Mouse (Mus musculus) cerebellum, adult 2 months (tissue): ENCODE measurements around the gene Mmp17. TPM values are rescaled to one million over a fixed set of nuclear protein-coding genes. Genes with fewer than 3 reads are reported as not detected.

Source experiments
- DNase-seq, 2 experiments: peaks; one replicate each; pipeline ENCODE4 v3.0.0; 2021
- H3K27ac ChIP-seq: fragments of 200-500 bp; 2 replicates; pipeline ENCODE4 v1.5.1; 2012; ENCODE audit warnings: low read length, control low read depth, inconsistent platforms; ENCODE audit not compliant: insufficient read depth
- H3K27me3 ChIP-seq: fragments of 200-500 bp; 2 replicates; pipeline ENCODE4 v1.6.1; 2012; ENCODE audit warnings: inconsistent platforms, mild to moderate bottlenecking, low read length, moderate library complexity; ENCODE audit not compliant: control insufficient read depth, insufficient read depth
- H3K4me1 ChIP-seq: fragments of 200-500 bp; 2 replicates; pipeline ENCODE4 v1.6.1; 2011; ENCODE audit warnings: low read length; ENCODE audit not compliant: control insufficient read depth, insufficient read depth
- H3K4me3 ChIP-seq: fragments of 200-500 bp; replicated peaks from 2 replicates; pipeline ENCODE3; 2011; ENCODE audit warnings: mild to moderate bottlenecking, low read depth, low read length, control low read depth; ENCODE audit not compliant: insufficient read depth
- CTCF ChIP-seq: fragments of 200-500 bp; IDR thresholded peaks from 2 replicates; pipeline ENCODE4 v1.5.1; 2011; ENCODE audit warnings: low read depth, mild to moderate bottlenecking, control low read depth, low read length, moderate library complexity, borderline replicate concordance; ENCODE audit not compliant: insufficient read depth
- POLR2A ChIP-seq: fragments of 200-500 bp; IDR thresholded peaks from 2 replicates; pipeline ENCODE4 v1.6.1; 2011; ENCODE audit warnings: low read length, control low read depth, borderline replicate concordance; ENCODE audit not compliant: insufficient read depth
- WGBS: fragments of 180-500 bp; shearing (Covaris S2); methylation state at CpG from one replicate; pipeline ENCODE4 v1.1.7; 2018; 5-methylcytosine and 5-hydroxymethylcytosine counted together
- polyA plus RNA-seq: library from polyadenylated mRNA; depleted of rRNA; stranded (reverse); fragments of >200 nt; gene quantifications from 2 replicates; pipeline ENCODE4 v1.2.3, GENCODE M21; 2012; rRNA removed

Mmp17 gene
- polyA plus RNA-seq = 22.8 and 25.2 TPM in 2 replicates

DNA sequence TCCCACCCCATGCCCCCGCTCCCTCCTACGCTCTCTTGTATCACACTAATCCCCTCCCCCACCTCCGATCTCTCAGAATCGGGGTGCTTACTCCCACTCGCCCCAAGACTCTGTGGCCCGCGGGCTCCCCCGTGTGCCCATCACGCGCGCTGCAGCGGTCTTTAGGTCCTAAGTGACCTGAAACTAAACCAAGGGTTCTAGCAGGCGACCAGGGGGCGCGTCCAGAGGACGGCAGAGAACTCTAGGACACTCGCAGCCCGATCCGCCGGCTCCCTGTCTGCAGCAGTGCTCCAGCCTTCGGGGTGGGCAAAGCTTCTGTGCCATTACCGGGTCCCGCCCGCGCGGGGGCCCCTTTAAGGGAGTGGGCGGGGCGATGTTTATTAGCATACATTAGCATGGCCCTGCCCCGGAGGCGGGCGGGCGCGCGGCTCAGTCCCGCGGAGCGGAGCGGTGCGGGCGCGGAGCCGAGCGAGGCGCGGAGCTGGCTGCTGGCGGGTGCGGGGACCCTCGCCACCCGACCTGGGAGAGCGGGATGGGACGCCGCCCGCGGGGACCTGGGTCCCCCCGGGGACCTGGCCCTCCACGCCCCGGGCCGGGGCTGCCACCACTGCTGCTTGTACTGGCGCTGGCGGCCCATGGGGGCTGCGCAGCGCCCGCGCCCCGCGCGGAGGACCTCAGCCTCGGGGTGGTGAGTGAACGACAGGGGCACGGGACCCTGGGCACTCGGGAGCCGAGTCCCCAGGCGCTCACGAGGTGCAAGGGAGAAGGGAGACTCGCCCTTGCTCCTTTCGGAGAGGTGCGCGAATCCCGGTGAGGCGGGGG, at the start of gene Mmp17:
Gene Mmp17, plus strand, starts transcription at position 409 of the 822 bp plus-strand sequence.
- TF ChIP-seq CTCF (peak; percentile 78), POLR2A (peak; percentile 54; the same call in 1 of the 2 replicates)
- peak; percentile 90 to 96 for DNase-seq
- Histone ChIP-seq H3K27me3 (no peaks in the 10 kb centered on the region), H3K4me3 (peak within 1 kb of the TSS; percentile 91), H3K4me1 (peaks cover 10% of the 10 kb centered on the region; the same call in 1 of the 2 replicates), H3K27ac (peak within 1 kb of the TSS; percentile 89)
- under 1% methylated on average over 80 of the region's 80 CpGs for WGBS

DNA sequence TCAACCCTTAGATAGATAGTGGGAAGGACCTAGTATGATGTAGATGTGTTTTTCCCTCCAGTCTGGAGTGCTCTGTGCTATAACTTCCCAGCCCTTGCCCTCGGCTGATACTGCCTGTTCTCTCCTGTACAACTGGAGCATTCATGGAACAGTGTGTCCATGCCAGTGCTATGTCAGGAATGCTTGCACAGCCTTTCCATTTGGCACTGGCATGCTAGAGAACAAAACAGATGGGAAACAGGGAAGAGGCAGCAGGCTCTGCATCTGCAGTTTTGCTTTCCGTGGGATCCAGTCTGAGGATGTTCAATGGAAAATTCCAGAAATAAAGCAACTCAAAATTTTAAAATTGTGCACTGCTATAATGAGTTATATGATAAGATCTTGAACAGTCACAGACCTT, 49.5 kb upstream of the Mmp17 start:
- TF ChIP-seq POLR2A = no peak
- TF ChIP-seq CTCF = no peak
- H3K4me1 ChIP-seq = peaks cover 9% of the 10 kb centered on the region
- H3K4me3 ChIP-seq = no peak overlapping the region
- 13% methylated on average over 2 of the region's 2 CpGs for WGBS
- peak; percentile 45 to 71 for DNase-seq
- H3K27me3 ChIP-seq = no peaks in the 10 kb centered on the region
- peak overlapping the region; percentile 10; the same call in 1 of the 2 replicates for H3K27ac ChIP-seq

DNA sequence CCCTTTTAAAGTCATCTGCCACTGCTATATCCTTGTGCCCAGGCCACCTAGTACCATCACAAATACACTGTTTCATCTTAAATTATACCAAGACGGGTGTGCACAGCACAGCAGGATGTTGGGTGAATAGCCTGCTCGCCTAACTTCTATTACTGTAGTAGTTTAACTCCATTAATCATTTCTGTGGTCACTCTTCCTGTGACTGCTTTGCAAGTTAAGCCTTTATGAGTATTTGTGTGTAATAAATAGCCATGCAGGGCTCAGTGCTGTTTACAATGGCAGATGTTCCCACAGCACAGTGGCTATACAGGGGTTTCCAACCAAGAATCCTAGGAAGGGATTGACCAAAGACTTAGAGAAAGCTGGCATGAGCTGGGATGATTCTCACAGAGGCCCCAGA, 48.9 kb upstream of the Mmp17 start:
- TF ChIP-seq CTCF (no peak), POLR2A (no peak)
- no peak for DNase-seq
- Histone ChIP-seq H3K4me3 (no peak overlapping the region), H3K27ac (no peak overlapping the region), H3K4me1 (peaks cover 9% of the 10 kb centered on the region), H3K27me3 (no peaks in the 10 kb centered on the region)
- WGBS = 87% methylated on average over 2 of the region's 2 CpGs

DNA sequence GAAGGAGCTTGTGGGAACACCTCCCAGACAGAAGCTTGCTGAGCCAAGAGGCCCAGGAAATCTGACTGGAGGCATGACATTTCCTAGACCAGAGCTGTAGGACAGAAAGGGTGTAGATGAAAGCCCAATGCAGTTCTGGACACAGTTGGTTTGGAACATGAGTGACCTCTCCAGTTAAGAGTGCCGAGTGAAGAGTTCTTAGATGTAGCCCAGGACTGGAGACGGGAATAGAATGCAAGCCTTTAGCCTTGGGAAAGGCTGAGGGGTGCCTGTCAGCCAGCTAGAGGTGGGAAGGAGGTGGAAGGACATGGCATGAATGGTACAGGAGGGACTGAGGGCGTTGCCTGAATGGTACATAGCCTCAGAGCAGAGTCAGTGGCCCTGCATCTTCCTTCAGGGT, 48.5 kb upstream of the Mmp17 start:
- no peak overlapping the region for H3K4me3 ChIP-seq
- no peaks in the 10 kb centered on the region for H3K27me3 ChIP-seq
- DNase-seq = no peak
- TF ChIP-seq CTCF (no peak), POLR2A (no peak)
- no peak overlapping the region for H3K27ac ChIP-seq
- H3K4me1 ChIP-seq = peaks cover 9% of the 10 kb centered on the region
- WGBS = 96% methylated on average over 3 of the region's 3 CpGs

DNA sequence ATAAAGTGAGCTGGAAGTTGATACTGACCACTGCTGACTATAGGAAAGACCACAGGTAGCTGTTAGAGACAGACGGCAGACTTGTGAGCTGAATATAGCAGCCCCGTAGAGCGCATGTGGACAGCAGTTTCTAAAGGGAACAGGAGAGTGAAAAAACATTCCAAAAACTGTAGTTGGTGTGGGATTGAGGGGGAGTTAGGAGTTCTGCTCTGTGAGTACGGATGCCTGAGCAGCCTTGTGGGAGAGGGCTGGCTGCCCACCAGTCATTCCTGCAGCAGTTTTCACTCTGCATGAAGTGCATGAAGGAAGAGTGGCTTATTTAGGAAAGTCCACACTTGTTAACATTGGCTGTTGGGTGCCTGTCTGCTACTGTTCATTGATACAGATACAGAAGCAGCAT, 45.1 kb upstream of the Mmp17 start:
- H3K27ac ChIP-seq = no peak overlapping the region
- H3K4me3 ChIP-seq = no peak overlapping the region
- 76% methylated on average over 4 of the region's 4 CpGs for WGBS
- H3K27me3 ChIP-seq = no peaks in the 10 kb centered on the region
- H3K4me1 ChIP-seq = peaks cover 9% of the 10 kb centered on the region
- no peak for DNase-seq
- no peak for TF ChIP-seq CTCF
- TF ChIP-seq POLR2A = no peak

DNA sequence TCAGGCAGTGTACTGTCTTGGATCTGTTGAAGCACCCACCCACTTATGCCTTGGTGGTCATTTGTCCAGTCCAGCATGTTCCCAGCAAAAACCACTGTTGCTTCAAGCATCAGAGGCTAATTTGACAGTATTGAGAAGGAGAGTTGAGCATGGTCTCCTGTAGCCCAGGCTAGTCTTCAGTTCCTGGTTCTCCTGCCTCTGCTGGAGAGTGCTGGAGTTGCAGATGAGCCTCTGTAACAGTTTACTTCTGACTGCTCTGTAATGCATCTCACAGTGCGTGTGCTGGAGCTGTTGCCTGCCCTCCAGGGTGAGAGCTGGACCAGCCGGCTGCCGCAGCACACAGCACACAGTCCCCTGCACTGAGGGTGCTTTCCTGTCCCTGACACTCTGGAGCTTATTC, 41.7 kb upstream of the Mmp17 start:
- no peaks in the 10 kb centered on the region for H3K27me3 ChIP-seq
- H3K27ac ChIP-seq = no peak overlapping the region
- no peak overlapping the region for H3K4me3 ChIP-seq
- no peaks in the 10 kb centered on the region for H3K4me1 ChIP-seq
- TF ChIP-seq POLR2A (no peak), CTCF (0 out of 2 replicates have a peak, but pooled peaks have one; percentile 8)
- no peak for DNase-seq
- whole genome bisulfite sequencing = 89% methylated on average over 3 of the region's 3 CpGs

DNA sequence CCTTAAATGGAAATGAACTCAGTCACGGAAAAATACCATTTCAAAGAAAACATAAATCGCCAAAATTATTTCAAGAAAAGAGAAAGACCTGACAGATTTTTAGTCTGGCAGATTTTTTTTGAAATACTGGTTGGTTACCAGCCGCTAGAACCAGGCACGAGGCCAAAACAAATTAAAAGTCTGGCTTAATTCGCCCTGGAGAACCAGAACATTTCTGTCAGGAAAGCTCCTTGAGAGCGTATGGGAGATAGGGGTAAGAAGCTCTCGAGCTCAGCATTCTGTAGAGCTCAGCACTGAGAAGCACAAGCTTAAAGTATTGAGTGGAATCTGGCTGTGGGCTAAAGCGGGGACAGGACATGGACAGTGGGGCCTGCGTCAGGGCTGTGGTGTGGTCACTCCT, 38.2 kb upstream of the Mmp17 start:
- H3K27ac ChIP-seq = no peak overlapping the region
- WGBS = 47% methylated on average over 9 of the region's 9 CpGs

DNA sequence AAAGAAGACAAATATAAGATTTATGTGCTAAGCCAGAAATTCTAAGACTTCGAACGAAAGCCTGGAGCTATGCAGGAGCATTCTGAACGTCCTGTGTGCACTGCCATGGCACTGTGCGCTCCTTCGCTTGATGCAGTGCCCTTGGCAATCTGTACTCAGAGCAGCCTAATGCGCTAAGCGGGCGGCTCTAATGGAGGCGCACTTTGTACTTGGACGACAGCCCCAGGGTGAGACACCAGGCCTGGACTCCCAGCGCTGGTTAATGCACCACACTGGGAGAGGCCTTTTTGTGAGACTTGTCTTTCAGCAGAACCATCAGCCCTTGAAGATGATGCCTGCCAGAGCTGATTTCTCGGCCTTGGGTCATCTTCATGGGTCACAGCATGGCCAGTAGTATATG, 34.3 kb upstream of the Mmp17 start:
- TF ChIP-seq CTCF (no peak), POLR2A (no peak)
- Histone ChIP-seq H3K27me3 (no peaks in the 10 kb centered on the region), H3K27ac (no peak overlapping the region)

More for the DNA sequence above, 38.2 kb upstream of the Mmp17 start:
- Histone ChIP-seq H3K4me1 (no peaks in the 10 kb centered on the region), H3K4me3 (no peak overlapping the region), H3K27me3 (no peaks in the 10 kb centered on the region)
- DNase-seq = no peak
- TF ChIP-seq POLR2A (no peak), CTCF (no peak)

More for the DNA sequence above, 34.3 kb upstream of the Mmp17 start:
- 70% methylated on average over 12 of the region's 12 CpGs for WGBS
- H3K4me3 ChIP-seq = no peak overlapping the region
- H3K4me1 ChIP-seq = no peaks in the 10 kb centered on the region
- DNase-seq = no peak
